Mouse (Mus musculus) adrenal gland, adult (tissue): ENCODE data around the gene Gps1.
A peak's percentile ranks its signal among the peaks of the same experiment; 100 is the strongest.
"Not testable (repeated sequence)": the region's sequence is repeated elsewhere in the genome, so short reads cannot be mapped to it uniquely, and the experiment has no call there.

Source experiments
- DNase-seq, 2 experiments: peaks; one replicate each; pipeline ENCODE4 v3.0.0; 2022 to 2023; ENCODE audit warnings: low spot score in 1 of 2; ENCODE audit not compliant: inconsistent age in 2 of 2

Gene Gps1

DNA sequence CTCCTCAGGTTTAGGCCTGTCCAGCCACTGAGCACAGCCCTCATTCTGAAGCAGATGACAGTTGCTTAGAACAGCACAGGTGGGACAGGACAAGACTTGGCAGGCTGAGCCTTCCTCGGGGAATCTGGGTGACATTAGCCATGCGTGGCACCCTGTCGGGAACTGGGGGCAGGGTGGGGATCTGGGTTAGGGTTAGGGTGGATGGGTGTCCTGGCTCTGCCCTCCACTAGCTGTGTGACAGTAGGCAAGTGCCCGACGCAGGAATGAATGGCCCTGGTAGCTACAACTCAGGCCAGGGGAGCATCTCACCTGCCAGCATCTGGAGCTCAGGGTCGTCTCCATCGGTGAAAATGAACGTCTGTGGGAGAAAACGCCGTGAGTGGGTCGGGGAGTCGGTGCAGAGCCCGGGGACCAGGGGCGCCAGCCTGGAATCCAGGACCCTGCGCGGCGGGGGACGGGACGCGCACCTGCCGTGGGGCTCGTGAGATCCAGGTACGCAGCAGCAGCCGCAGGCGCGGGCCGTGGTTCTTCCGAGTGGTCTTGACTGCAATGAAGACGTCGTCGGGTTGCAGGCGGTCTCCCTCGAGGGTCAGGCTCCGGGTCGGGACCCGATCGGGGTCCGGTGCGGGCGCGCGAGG, 527 bp upstream of the Gps1 start:
- DNase-seq: no peak

DNA sequence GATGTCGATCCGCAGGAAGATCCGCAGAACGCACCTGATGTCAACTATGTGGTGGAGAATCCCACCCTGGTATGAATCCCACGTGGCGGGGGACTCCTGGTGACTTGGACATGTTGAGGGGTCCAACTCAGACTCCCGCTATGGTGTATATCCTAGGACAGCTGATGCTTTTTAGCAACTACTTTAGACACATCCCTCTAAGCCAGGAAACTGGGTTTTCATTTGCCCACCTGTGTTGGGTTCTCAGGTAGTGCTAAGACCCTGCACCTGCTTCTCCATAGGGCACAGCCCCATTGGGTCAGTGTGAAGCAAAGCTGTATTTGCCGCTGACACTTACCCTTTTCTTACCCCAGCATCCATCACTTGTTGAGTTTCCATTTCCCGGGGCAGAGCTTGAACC, 1.1 kb downstream of the Gps1 start:
- no peak for DNase-seq

DNA sequence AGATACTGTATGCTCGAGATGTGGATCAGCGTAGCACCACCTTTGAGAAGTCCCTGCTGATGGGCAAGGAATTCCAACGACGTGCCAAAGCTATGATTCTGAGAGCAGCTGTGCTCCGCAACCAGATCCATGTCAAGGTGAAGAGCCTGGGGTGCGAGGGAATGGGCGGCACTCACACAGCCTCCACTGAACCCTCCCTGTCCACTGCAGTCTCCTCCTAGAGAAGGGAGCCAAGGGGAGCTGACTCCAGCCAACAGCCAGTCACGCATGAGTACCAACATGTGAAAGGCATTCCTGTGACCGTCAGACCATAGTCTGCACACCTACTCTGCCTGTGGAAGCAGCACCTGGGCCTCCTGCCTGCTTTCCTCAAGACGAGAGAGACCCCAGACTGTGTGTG, 4.4 kb downstream of the Gps1 start:
- not testable (repeated sequence) for DNase-seq

DNA sequence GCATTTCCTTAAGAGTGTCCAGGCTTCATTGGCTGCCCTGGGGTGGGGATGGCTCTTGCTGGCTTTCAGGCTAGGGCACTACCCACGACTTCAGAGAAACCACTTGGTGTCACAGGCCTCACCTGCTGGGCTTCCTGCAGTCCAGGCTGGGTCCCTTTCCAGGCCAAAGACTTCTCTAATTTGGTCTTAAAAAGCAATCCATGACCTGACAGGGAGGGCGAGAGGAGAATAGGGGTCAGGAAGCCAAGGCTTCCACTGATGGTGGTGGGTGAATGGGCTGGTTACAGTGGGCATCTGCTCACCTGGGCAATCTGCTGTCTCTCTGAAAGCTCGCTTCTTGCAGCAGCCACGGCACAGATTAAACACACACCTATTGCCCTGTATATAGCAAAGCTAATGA, 5.3 kb downstream of the Gps1 start:
- no peak for DNase-seq

DNA sequence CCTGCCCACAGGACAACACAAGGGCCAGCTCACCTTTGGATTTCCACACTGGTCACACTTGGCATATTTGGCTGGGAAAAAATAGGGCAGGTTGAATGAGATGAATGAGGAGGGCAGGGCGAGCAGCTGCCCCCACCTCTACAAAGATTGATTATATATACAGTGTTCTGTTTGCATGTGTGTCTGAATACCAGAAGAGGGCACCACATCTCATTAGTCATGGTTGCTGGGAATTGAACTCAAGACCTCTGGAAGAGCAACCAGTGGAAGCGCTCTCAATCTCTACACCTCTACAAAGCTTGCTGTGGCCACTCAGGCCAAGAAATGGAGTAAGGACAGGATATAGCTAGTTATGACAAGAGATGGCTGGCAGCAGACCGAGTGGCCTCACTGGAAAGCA, 5.7 kb downstream of the Gps1 start:
- DNase-seq: no peak

DNA sequence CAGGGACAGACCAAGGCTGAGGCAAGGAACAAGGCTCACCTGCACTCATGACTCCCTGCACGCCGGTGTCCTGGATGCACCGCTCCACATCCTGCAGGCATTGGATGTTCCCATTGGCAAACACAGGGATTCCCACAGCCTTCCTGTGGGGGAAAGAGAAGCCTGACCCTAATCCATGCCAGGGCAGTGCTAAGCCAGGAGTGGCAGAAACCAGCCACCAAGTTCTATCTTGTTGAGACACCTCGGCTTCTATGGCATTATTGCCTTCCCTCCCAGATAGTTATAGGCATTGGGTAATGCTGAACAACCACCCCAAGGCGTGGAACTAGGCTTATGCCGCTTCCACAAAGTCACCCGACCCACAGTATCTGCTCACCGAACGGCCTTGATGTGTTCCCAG, 8.6 kb downstream of the Gps1 start:
- DNase-seq: no peak

DNA sequence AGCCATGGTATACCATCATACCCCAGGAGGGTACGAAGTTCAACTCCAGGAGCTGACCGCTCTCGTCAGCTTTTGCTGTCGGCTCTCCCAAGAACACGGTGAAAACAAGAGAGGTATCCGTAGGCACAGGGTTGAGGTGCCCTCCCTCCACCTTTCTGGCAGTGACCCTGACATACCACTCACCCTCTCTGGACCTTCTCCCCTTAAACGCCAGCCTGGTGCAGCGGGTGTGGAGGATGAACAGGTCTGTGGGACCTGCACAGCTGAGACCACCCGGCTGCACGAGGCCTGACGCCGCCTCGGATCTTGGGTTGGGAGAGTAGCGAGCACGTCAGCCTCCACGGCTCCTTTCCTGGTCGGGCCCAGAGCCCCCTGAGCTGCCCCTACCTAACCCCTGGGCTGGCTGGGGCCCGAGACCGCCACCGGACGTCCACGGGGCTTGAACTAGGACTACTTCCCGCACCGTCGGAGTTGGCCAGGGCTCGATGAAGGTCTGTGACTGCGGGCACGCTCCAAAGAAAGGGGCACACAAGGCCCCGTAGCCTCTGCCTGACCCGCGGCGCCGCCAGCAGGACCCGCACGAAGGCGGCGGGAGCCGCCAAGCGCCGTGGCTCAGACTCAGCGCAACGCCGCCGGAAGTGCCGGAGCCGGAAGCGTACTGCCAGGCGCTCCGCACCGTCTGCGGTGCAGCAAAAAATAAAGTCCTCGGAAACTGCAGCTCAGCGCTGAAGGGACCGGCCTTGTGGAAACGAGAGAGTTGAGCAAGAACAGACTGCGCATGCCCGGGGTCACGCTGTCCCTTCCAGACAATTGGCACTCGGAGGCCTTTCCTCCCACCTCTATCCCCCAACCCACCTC, 11.9 kb downstream of the Gps1 start, which contains the start of gene Dus1l:
Gene Dus1l, minus strand, starts transcription at position 648 of the 858 bp plus-strand sequence.
- DNase-seq: peak; percentile 97 to 99

DNA sequence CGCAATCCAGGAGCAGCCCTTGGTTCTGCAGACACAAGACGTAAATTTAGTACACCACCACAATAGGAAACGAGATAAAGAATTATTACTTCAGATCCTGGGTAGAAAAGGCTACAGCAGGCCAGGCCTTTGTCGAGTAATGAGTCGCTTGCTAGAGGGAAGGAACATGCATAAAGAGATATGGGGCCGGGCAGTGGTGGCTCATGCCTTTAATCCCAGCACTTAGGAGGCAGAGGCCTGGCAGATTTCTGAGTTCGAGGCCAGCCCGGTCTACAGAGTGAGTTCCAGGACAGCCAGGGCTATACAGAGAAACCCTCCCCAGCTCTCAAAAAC, 12.5 kb downstream of the Gps1 start:
- DNase-seq: no peak

DNA sequence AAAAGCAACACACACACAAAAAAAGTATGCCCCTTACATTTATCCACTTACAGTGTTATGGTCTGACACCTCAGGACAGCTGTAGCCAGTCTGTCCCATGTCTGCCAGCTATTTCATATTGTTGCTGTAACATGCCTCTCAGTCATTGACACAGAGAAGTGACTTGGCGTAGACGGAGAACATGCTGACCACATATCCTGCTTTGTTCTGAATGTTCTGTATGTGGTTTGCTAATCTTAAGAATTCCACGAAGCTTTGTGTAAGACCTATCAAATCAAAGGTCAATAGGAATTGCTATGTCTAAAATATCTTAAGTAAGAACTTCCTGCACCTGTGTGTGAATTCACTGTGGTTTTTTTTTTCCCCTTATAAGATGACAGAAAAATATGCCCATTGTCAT, 14.2 kb downstream of the Gps1 start:
- DNase-seq: no peak

DNA sequence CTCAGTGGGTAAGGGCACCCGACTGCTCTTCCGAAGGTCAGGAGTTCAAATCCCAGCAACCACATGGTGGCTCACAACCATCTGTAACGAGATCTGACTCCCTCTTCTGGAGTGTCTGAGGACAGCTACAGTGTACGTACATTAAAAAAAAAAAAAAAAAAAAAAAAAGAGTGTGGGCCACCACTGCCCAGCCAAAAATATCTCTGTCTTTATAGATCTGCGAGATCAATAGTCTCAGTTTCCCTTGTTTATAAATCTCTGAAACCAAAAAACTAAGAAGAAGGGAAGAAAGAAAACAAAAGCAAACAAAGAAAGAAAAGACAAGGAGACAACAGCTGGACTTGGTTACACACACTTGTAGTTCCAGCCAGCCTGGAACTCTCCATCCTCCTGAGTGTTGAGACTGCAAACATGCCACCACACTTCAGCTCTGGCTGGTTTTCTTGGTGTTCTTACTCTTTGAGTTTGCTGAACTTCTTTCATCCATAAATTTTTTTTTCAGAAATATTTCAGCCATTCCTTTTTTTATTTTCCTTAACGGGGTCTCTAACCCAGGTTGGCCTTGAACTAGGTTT, 15.3 kb downstream of the Gps1 start:
- DNase-seq: no peak

DNA sequence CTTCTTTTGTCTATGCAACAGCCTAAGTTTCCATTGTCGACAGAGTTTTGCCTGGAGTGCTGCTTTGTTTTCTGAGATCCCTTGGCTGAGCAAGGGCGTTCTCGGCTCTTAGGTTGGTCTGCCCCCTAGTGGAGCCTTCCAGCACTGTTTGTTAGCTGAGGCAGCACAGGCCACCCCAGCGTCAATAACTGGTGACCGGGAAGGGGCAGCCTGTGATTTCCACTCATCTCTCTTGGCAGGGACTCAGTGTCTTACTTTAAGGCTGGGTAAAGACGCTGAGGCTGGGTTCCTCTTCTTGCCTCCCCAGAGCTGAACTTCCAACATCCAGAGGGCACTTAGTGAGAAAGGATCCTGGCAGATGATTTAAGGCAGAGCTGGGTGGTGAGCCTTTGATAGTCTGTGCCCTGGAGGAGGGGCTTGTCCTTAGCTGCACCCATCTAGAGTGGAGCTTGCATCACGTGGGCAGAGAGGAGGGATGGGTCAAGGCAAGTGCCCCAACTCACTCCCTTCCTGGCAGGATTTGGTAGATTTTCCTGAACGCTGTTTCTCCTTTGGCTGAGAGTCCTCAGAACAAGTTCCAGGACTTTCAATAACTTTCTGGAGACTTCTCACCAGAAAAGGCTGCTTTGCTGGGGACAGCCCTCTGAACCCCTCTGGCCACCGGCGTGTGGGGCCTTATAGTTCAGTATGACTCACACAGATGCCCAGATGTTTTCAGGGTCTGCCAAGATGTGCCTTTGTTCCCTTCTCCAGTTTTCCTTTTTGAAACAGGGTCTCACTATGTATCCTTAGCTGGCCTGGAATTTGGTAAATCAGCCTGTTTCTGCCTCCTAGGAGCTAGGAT, 16.2 kb downstream of the Gps1 start:
- peak; percentile 92 to 98 for DNase-seq

DNA sequence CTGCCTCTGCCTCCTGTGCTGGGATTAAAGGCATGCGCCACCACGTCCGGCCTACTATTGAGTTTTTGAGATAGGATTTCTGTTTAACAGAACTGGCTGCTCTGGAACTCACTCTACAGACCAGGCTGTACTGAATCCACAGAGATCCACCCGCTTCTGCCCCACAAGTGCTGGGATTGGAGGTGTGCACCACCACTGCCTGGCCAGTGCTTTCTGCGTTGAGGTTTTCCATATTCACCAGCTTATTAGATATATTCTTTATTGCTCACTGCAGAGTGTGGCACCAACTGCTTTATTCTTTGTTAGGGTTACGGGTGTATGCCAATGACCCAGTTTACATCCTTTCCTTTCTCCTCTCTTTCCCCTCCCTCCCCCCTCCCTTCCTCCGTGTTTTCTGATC, 20.2 kb downstream of the Gps1 start:
- DNase-seq: no peak

DNA sequence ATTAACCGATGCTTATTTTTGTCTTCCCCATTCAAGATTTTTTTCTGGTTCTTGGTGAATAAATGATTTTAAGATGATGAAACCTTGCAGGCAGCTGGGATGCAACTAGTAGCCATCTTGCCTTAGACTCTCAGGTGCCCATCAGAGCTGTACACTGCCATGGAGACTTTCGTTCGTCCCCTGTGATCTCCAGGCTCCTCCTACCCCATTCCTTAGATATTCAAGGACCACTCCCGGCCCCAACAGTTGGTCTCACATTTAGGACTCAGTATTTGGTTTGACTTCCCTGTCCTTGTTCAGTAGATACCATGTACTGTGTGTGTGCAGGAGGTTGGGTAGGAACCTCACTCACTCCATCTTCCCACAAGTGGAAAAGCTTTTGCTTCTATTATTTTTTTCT, 20.7 kb downstream of the Gps1 start:
- DNase-seq: no peak

DNA sequence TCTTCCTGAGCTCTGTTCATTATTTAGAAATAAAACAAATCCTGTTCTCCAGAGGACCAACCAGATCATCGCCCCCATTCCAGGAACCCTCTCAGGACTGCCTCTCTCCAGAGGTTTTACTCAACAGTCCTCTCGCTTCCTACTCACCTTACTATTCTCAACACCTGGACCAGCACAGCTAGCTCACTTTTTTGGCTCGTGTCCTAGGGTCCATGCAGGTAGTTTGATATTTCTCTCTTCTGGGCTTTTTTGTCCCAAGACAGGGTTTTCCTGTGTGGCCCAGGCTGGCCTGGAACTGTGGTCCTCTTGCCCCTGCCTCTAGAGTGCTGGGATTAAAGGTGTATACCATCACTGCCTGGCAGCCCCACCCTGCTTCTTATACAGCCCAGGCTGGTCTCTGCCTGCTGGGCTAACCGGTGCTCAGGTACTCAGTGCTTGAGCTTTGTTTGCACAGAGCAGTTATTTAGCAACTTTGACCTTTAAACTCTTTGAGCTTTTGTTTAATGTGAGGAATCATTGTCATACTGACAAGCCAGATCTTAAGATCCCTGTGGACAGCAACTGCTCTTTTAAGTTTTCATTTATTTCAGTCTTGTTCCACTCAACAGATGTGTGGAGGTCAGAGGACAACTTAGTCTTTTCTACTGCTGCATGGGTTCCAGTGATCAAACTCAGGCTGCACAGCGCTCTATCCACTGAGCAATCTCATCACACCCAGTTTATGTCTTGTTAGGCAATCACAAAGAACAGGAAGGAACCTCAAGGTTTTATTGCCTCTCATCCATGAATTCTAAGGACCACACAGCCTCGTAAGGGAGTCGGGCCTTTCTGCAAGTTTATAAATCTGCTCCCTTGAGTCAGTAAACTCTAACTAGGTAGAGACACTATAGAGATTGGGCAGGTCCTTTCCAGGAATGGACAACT, 21.6 kb downstream of the Gps1 start:
- DNase-seq: no peak

DNA sequence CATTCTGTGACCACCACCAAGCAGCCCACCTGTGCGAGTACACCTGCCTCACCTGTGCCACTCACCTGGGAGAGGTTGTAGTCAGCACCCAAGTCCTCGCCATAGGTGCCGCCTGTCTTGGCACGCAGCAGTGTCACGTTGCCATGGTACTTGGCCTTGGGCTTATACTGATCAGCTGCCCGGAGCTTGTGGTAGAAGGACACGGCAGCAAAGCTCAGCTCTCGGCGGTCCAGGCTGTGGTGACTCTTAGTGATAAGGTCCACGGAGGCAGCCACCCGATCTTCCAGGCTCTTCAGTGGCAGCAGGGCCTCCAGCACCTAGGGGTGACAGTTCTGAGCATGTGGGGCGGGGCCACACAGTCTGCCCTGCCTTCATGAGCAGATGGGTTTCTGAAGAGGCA, 23.9 kb downstream of the Gps1 start:
- DNase-seq: peak; percentile 57 to 74

DNA sequence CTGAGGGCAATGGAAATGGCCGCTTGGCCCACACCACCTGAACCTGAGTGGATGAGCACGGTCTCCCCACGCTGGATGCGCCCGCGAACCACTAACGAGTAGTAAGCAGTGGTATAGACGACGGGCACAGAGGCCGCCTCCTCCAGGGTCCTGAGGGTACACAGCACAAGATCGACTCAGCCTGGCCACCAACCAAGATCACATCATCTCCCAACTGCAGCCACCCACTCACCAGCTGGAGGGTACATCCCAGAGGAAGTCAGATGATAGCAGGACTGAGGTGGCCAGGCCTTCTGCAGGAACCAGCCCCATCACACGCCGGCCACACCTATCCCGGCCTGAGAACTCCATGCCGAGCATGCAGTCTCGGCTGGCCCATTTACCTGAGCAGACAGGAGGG, 28.0 kb downstream of the Gps1 start:
- no peak for DNase-seq

DNA sequence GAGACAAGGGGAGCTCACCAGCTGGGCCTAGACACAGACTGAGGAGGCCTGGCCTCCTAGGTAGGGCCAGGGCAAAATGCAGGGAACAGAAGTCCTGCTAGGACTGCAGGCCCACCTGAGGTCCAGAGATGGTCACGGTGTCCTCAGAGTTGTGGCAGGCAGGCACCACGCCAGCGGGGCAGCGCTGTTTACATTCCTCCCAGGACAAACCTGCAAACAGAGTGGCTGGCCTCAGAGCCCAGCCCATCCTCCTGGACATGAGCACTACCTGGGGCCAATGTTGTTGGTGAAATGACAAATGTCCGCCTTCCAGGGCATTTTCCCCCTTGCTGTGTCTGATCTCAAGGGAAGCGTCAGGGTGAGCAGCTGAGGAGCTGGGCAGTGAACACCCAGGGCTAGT, 33.3 kb downstream of the Gps1 start:
- DNase-seq: no peak

DNA sequence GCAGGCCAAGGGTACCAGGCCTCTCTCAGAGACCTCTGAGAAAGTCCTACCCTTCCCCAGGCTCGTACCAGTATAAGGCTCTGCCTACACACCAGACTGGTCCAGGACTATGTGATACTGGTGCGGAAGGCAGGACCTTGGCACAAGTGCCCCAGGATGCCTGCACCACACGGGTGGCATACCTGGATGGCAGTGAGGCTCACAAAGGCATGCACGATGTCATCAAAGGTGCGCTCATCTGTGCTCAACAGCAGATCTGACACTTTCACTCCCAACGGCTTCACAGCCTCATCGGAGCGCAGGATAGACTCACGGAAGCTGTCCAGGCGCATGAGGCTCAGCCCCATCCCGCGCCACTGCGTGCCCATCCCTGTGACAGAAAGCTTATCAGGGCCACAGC, 34.2 kb downstream of the Gps1 start:
- DNase-seq: no peak

DNA sequence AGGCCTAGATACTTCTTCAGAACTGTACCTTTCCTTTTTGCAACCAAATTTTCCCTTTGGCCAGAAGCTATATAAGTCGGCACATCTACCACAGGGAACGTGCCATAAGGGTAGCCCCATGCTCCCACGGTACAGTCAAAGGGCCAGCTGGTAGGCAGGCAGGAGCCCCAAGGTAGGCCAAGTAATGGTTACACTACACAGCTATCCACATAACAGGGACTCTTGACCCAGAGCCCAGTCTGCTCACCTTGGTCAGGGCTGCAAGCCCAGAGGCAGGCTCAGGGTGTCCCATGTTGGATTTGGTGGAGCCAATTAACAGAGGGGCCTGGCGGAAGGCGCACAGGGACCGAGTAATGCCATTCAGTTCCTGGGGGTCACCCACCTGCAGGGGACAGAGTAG, 35.5 kb downstream of the Gps1 start:
- DNase-seq: no peak

DNA sequence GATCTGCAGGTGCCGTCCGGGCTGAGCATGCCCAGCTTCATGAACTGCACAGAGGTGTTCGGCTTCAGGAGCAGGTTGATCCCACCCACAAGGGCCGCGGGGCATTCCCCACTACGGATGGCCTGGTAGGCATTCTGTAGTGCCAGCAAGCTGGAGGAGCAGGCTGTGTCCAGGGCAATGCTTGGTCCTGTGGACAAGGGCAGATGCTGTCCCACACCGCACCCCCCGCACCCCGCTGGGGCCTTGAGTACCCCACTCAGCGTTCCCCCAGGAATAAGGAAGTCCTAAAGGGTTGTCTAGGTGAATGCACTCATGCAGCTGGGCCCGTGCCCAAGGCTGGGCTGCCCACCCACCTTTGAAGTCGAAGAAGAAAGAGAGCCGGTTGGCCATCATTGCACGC, 36.5 kb downstream of the Gps1 start:
- DNase-seq: no peak
